Mouse (Mus musculus): ENCODE data around the gene Map3k12. TPM values are rescaled to one million over a fixed set of nuclear protein-coding genes. Genes with fewer than 3 reads are reported as not detected.

Gene Map3k12
- polyA plus RNA-seq, 1 experiment: 12.7 TPM

DNA sequence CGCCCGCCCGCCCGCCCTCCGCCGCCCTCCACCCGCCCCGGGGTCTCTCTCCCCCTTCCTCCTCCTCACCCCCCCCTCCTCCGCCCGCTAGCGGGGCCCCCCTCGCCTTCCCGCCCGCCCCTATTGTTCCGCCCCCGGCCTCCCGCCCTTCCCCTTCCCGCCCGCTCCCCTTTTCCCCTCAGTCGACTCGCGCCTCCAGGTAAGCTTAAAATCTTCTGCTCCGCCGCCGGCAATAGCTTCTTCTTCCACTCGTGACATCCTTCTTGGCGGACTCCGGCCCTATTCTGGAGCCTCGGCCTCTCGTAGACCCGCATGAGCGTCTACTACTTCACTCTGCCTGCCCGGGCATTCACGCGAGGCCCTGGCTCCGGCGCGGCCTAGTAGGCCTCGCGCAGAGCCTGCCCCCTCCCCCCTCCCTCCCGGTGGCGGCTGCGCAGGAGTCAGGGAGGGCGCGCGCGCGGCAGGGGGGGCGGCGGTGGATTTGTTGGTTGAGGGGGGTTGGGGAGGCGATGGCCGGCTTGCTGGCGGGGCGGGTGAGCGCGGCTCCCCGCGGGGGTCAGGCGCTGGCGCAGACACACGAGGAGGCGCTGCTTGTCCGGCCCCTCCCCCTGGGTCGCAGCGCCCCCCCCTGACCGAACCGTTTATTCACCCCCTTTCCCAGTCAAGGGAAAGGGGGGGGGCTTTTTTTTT, 46.1 kb downstream of the Map3k12 start:
- 1% methylated on average over 52 of the region's 67 CpGs for WGBS
- DNase-seq: peak; percentile 75

DNA sequence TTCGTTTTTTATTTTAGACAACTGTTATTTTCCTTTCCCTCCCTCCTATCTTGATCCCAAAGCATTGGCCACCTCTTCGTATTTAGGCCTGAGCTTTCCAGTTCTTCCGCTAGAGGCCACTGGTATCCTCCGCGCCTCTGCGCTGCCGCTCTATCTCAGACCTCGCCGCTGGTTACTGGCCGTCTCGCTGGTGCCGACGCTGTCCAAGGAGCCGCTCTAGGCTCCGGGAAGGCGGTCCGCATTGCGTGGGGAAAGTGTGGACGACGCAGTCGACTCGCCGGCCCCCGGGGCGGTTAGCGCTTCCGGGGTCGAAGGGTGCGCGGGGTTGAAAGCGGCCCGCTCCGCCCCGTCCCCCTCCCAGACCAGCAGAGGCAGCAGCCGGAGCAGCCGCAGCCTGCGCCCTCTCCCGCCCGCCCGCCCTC, 46.7 kb downstream of the Map3k12 start, which contains the start of gene Pcbp2:
Gene Pcbp2 (plus strand): TSS at position 357 of the 422 bp plus-strand sequence.
- Histone ChIP-seq H3K4me1 (replicated peaks; ENCODE audit: control insufficient read depth, insufficient read depth, low read length) (no peaks in the 10 kb centered on the region), H3K36me3 (ENCODE audit: control insufficient read depth, insufficient read depth, low read length) (peaks cover 19% of the 10 kb centered on the region), H3K27ac (ENCODE audit: control insufficient read depth, insufficient read depth, low read length) (peak within 1 kb of the TSS; percentile 82), H3K4me3 (ENCODE audit: control insufficient read depth, insufficient read depth, low read length) (peak within 1 kb of the TSS; percentile 78), H3K27me3 (ENCODE audit: control insufficient read depth, insufficient read depth, low read length) (no peaks in the 10 kb centered on the region)
- peak; percentile 94 for DNase-seq
- TF ChIP-seq CTCF (IDR thresholded peaks at IDR 0.05; ENCODE audit: borderline replicate concordance, control insufficient read depth, extremely low read depth, insufficient read depth, low read length, poor library complexity) (peak; percentile 91; the same call in 1 of the 2 replicates), POLR2A (IDR thresholded peaks at IDR 0.05; ENCODE audit: control insufficient read depth, extremely low read depth, insufficient read depth, low read length, poor library complexity) (0 out of 2 replicates have a peak, but pooled peaks have one; percentile 47)
- 1% methylated on average over 31 of the region's 40 CpGs for WGBS

More for the DNA sequence above, 46.1 kb downstream of the Map3k12 start:
- no peaks in the 10 kb centered on the region for H3K4me1 ChIP-seq (replicated peaks; ENCODE audit: control insufficient read depth, insufficient read depth, low read length)
- H3K27me3 ChIP-seq (ENCODE audit: control insufficient read depth, insufficient read depth, low read length): no peaks in the 10 kb centered on the region
- H3K4me3 ChIP-seq (ENCODE audit: control insufficient read depth, insufficient read depth, low read length): peak overlapping the region; percentile 78
- H3K27ac ChIP-seq (ENCODE audit: control insufficient read depth, insufficient read depth, low read length): peak overlapping the region; percentile 82
- H3K36me3 ChIP-seq (ENCODE audit: control insufficient read depth, insufficient read depth, low read length): peaks cover 24% of the 10 kb centered on the region
- 0 out of 2 replicates have a peak, but pooled peaks have one; percentile 17 for TF ChIP-seq CTCF (IDR thresholded peaks at IDR 0.05; ENCODE audit: borderline replicate concordance, control insufficient read depth, extremely low read depth, insufficient read depth, low read length, poor library complexity)
- 0 out of 2 replicates have a peak, but pooled peaks have one; percentile 8 for TF ChIP-seq POLR2A (IDR thresholded peaks at IDR 0.05; ENCODE audit: control insufficient read depth, extremely low read depth, insufficient read depth, low read length, poor library complexity)

DNA sequence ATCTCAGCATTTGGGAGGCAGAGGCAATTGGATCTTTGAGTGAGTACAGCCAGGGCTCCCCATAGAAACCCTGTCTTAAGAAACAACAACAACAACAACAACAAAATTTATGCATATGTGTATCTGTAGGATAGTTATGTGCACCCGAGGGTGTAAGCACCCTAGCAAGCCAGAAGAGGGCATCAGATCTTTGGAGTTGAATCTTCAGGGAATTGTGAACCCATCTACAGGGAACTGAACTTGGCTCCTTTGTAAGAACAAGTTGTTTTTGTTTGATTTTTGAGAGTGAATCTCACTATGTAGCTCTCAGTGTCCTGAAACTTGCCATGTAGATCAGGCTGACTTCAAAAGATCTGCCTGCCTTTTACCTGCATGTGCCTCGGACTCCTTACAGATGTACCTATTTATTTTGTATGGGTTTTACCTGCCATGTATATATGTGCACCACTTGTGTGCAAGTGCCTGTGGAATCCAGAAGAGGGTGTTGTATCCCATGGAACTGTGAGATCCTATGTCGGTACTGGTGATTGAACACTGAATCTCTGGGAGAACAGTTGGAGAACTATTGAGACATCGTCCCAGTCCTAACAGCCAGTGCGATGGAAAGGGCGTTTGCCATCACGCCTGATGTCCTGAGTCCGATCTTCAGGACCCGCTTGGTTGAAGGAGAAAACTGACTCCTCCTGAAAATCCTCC, 48.0 kb downstream of the Map3k12 start:
- Histone ChIP-seq H3K27ac (ENCODE audit: control insufficient read depth, insufficient read depth, low read length) (no peak overlapping the region), H3K36me3 (ENCODE audit: control insufficient read depth, insufficient read depth, low read length) (peaks cover 5% of the 10 kb centered on the region; the same call in 1 of the 2 replicates), H3K4me3 (ENCODE audit: control insufficient read depth, insufficient read depth, low read length) (no peak overlapping the region), H3K27me3 (ENCODE audit: control insufficient read depth, insufficient read depth, low read length) (no peaks in the 10 kb centered on the region), H3K4me1 (replicated peaks; ENCODE audit: control insufficient read depth, insufficient read depth, low read length) (no peaks in the 10 kb centered on the region)
- TF ChIP-seq CTCF (IDR thresholded peaks at IDR 0.05; ENCODE audit: borderline replicate concordance, control insufficient read depth, extremely low read depth, insufficient read depth, low read length, poor library complexity) (no peak), POLR2A (IDR thresholded peaks at IDR 0.05; ENCODE audit: control insufficient read depth, extremely low read depth, insufficient read depth, low read length, poor library complexity) (no peak)
- WGBS: over 99% methylated on average over 9 of the region's 9 CpGs
- DNase-seq: no peak

DNA sequence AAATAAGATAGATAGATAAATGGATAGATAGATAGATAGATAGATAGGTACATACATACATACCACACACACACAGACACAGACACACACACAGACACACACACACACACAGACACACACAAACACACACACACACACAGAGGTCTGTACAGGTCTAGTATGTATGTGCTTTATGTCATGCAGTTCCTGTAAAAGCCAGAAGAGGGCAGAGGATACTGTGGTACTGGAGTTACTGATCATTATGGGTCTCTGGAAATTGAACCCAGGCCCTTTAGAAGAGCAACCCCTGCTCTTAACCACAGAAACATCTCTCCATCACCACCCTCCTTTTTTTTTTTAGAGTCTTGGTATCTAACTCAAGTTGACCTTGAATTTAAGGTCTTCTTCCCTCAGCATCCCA, 53.2 kb downstream of the Map3k12 start:
- DNase-seq: peak; percentile 44
- Histone ChIP-seq H3K4me1 (replicated peaks; ENCODE audit: control insufficient read depth, insufficient read depth, low read length) (peaks cover 19% of the 10 kb centered on the region), H3K27me3 (ENCODE audit: control insufficient read depth, insufficient read depth, low read length) (no peaks in the 10 kb centered on the region), H3K4me3 (ENCODE audit: control insufficient read depth, insufficient read depth, low read length) (no peak overlapping the region), H3K36me3 (ENCODE audit: control insufficient read depth, insufficient read depth, low read length) (no peaks in the 10 kb centered on the region), H3K27ac (ENCODE audit: control insufficient read depth, insufficient read depth, low read length) (no peak overlapping the region)
- TF ChIP-seq CTCF (IDR thresholded peaks at IDR 0.05; ENCODE audit: borderline replicate concordance, control insufficient read depth, extremely low read depth, insufficient read depth, low read length, poor library complexity) (no peak), POLR2A (IDR thresholded peaks at IDR 0.05; ENCODE audit: control insufficient read depth, extremely low read depth, insufficient read depth, low read length, poor library complexity) (no peak)

DNA sequence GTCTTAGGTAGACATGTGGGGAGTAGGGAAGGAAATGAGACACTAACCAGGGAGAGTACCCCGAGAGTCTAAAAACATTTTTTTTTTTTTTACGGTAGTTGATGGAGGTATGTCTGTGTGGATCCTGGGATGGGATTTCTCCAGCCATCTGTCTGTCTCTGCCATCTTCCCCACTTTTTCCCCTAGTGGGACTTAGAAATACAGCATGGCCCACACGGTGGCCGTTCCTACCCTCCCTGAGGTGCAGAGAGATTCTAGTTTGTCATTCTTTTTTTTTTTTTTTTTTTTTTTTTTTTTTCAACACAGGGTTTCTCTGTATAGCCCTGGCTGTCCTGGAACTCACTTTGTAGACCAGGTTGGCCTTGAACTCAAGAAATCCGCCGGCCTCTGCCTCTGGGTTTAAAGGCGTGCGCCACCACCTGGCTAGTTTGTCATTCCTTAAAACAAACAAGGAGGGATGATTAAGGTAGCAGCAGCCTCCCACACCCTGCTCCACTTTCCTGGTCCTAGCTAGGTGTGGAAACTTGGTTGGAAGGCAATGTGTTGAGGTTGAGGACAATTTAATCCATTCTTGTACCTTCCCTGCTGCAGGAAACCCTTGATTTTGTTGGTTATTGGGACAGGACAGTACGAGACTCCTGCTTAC, 55.3 kb downstream of the Map3k12 start:
- WGBS: 73% methylated on average over 9 of the region's 9 CpGs
- Histone ChIP-seq H3K27ac (ENCODE audit: control insufficient read depth, insufficient read depth, low read length) (no peak overlapping the region; the same call in 1 of the 2 replicates), H3K27me3 (ENCODE audit: control insufficient read depth, insufficient read depth, low read length) (no peaks in the 10 kb centered on the region), H3K4me3 (ENCODE audit: control insufficient read depth, insufficient read depth, low read length) (no peak overlapping the region), H3K4me1 (replicated peaks; ENCODE audit: control insufficient read depth, insufficient read depth, low read length) (peaks cover 27% of the 10 kb centered on the region), H3K36me3 (ENCODE audit: control insufficient read depth, insufficient read depth, low read length) (no peaks in the 10 kb centered on the region)
- DNase-seq: no peak
- TF ChIP-seq POLR2A (IDR thresholded peaks at IDR 0.05; ENCODE audit: control insufficient read depth, extremely low read depth, insufficient read depth, low read length, poor library complexity) (no peak), CTCF (IDR thresholded peaks at IDR 0.05; ENCODE audit: borderline replicate concordance, control insufficient read depth, extremely low read depth, insufficient read depth, low read length, poor library complexity) (no peak)

DNA sequence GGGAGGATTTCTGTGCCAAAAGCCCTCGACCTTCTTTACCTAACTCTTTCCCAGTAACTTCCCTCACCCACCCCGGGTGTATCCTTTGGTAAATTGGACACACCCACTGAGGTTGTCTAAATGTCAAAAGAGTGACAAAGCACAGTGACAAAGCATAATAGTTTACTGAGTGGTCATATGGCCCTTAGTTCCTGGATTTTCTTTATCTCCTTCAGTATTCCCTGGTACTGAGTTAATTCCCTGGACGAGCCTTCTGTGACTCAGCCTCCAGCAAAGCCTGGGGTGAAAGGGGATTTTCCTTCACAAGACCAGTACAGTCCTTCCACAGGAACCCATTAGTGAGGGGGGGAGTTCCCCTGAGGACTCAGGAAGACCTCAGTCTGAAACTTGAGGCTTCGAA, 55.9 kb downstream of the Map3k12 start:
- Histone ChIP-seq H3K4me1 (replicated peaks; ENCODE audit: control insufficient read depth, insufficient read depth, low read length) (peaks cover 27% of the 10 kb centered on the region), H3K27me3 (ENCODE audit: control insufficient read depth, insufficient read depth, low read length) (no peaks in the 10 kb centered on the region), H3K4me3 (ENCODE audit: control insufficient read depth, insufficient read depth, low read length) (no peak overlapping the region), H3K27ac (ENCODE audit: control insufficient read depth, insufficient read depth, low read length) (no peak overlapping the region), H3K36me3 (ENCODE audit: control insufficient read depth, insufficient read depth, low read length) (no peaks in the 10 kb centered on the region)
- no peak for DNase-seq
- 17% methylated on average over 4 of the region's 4 CpGs for WGBS
- TF ChIP-seq POLR2A (IDR thresholded peaks at IDR 0.05; ENCODE audit: control insufficient read depth, extremely low read depth, insufficient read depth, low read length, poor library complexity): no peak
- no peak for TF ChIP-seq CTCF (IDR thresholded peaks at IDR 0.05; ENCODE audit: borderline replicate concordance, control insufficient read depth, extremely low read depth, insufficient read depth, low read length, poor library complexity)

All from thymus, adult 2 months (tissue).